Mouse (Mus musculus) B cell, adult 62 days (primary cell): ENCODE data around the gene Tph2. TPM values are rescaled to one million over a fixed set of nuclear protein-coding genes. Genes with fewer than 3 reads are reported as not detected.

Experiments
- total RNA-seq: library from RNA; stranded (reverse); gene quantifications from 4 replicates; pipeline ENCODE4 v1.2.4, GENCODE M21; 2023

The Tph2 gene
- total RNA-seq, result not detected in 4 replicates

GRCm38 (mm10) chr10:115184697-115185096 lies at the start of gene Tph2:
Gene Tph2, minus strand, starts transcription at chr10:115185022.

Other genes with a start within 250 kb of the Tph2 start
- gene Tbc1d15, start 66.4 kb upstream of the Tph2 start, total RNA-seq, result 135 to 155 TPM (median 147 TPM) in 4 replicates
- 83.4 to 95.0 TPM (median 91.3 TPM) in 4 replicates for gene Rab21, start 130.6 kb upstream of the Tph2 start, total RNA-seq
- gene Tmem19, start 177.5 kb upstream of the Tph2 start, total RNA-seq, result 24.5 to 29.4 TPM (median 28.0 TPM) in 4 replicates
- 7.2 to 9.4 TPM (median 7.4 TPM) in 4 replicates for gene Thap2, start 199.4 kb upstream of the Tph2 start, total RNA-seq
- 69.1 to 77.5 TPM (median 73.7 TPM) in 4 replicates for gene Zfc3h1, start 199.9 kb upstream of the Tph2 start, total RNA-seq